Mouse (Mus musculus) layer of hippocampus, adult 2 months (tissue): ENCODE measurements around the gene Ang. TPM values are rescaled to one million over a fixed set of nuclear protein-coding genes. Genes with fewer than 3 reads are reported as not detected.
A peak's percentile ranks its signal among the peaks of the same experiment; 100 is the strongest.
"Not testable (repeated sequence)": the region's sequence is repeated elsewhere in the genome, so short reads cannot be mapped to it uniquely, and the experiment has no call there.

Experiments used
- DNase-seq, 2 experiments: peaks; one replicate each; pipeline ENCODE4 v3.0.0; 2022; ENCODE audit warnings: low spot score in 2 of 2
- H3K27ac ChIP-seq: fragments of 200-600 bp; 2 replicates; pipeline ENCODE4 v1.8.1; 2022
- H3K4me3 ChIP-seq: fragments of 200-600 bp; 2 replicates; pipeline ENCODE4 v1.8.1; 2022; ENCODE audit warnings: mild to moderate bottlenecking
- CTCF ChIP-seq: fragments of 200-600 bp; conservative IDR thresholded peaks from 2 replicates; pipeline ENCODE4 v1.8.1; 2022; ENCODE audit warnings: antibody characterized with exemption, mild to moderate bottlenecking, moderate library complexity
- total RNA-seq, 2 experiments: library from RNA; stranded (reverse); gene quantifications; 2 replicates each; pipeline ENCODE4 v1.2.3; 2021

Gene Ang
- total RNA-seq, 2 experiments from 2014 or later, result 3.5 to 4.8 TPM

GRCm38 (mm10) chr14:51093496-51093895 is 2.5 kb downstream of the Ang start:
- no peak for TF ChIP-seq CTCF
- Histone ChIP-seq H3K4me3 (no peak overlapping the region), H3K27ac (peak overlapping the region; percentile 58)
- no peak for DNase-seq

- no peak for DNase-seq
- H3K27ac ChIP-seq, result peak overlapping the region; percentile 58
- no peak overlapping the region for H3K4me3 ChIP-seq
- TF ChIP-seq CTCF, result no peak
Measured at GRCm38 (mm10) chr14:51094096-51094875, 3.3 kb downstream of the Ang start.

- no peak for TF ChIP-seq CTCF
- no peak overlapping the region for H3K4me3 ChIP-seq
- no peak for DNase-seq
- H3K27ac ChIP-seq, result peak overlapping the region; percentile 33; the same call in 1 of the 2 replicates
Measured at GRCm38 (mm10) chr14:51094921-51095320, 4.0 kb downstream of the Ang start.

- no peak for DNase-seq
- Histone ChIP-seq H3K27ac (no peak overlapping the region), H3K4me3 (no peak overlapping the region)
- TF ChIP-seq CTCF, result no peak
Measured at GRCm38 (mm10) chr14:51095736-51096524, 5.0 kb downstream of the Ang start.

DNA sequence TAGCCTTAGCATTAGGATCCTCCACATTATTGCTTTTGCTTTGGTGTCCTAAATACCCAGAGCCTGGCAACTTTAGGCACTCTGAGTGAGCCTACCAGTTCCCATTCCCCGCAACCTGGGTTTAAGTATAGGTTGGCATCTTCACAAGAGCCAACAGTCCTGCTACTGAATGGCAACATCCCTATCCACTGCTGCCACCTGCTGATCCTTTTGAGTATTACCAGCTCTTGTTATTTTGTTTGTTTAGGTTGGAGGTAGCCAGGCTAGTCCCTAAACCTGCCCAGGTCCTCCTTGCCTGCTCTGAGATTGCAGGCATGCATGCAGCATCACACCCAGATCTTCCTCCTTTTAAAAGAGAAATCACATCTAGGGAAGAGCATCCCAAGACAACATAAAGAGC is 7.3 kb downstream of the Ang start:
- not testable (repeated sequence) for H3K4me3 ChIP-seq, H3K27ac ChIP-seq
- peak; percentile 82 to 91 for DNase-seq
- peak; percentile 87 for TF ChIP-seq CTCF

GRCm38 (mm10) chr14:51098921-51099320 is 8.0 kb downstream of the Ang start:
- no peak overlapping the region for H3K27ac ChIP-seq
- no peak for DNase-seq
- TF ChIP-seq CTCF, result no peak
- H3K4me3 ChIP-seq, result no peak overlapping the region

GRCm38 (mm10) chr14:51101284-51101683 is 10.3 kb downstream of the Ang start:
- H3K27ac ChIP-seq, result no peak overlapping the region
- no peak for TF ChIP-seq CTCF
- no peak for DNase-seq

DNA sequence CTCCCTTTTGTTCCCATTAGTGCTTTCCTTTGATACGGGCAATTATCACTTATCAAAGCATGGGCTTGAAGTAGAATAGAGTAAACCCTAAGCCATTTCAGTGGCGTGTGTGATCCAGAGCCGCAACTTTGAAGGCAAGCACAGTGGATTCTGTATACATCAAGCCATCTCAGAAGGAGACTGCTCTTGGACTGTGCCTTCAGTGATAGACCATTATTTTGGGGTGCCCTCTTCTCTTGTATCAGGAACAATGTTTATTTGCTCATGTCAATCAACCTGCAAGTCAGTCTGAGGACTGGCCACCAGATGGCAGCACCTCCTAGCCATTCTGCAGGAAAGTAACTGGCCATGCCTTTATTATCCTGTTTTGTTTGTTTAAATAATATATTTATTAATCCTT is 12.3 kb downstream of the Ang start:
- no peak overlapping the region for H3K27ac ChIP-seq

More at GRCm38 (mm10) chr14:51101284-51101683, 10.3 kb downstream of the Ang start:
- no peak overlapping the region for H3K4me3 ChIP-seq

DNA sequence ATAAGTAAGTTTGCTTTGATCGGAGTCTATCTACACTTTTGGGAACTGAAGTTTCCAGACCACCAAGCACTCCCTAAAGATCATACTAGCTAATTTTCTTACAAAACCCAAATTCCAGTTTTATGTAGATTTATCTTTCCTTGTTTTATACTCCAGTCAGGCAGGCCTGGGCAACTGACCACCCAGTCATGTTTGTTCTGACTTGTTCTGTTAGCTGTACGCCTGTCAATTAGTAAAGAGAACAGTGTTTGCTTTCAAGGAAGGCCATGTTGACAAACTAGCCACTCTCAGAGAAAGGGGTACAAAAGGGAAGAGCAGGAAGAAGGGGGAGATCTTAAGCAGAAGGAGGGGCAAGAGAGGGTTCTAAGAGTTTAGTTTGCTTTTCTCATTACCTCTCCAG is 13.4 kb downstream of the Ang start:
- no peak for DNase-seq
- no peak for TF ChIP-seq CTCF
- no peak overlapping the region for H3K27ac ChIP-seq
- H3K4me3 ChIP-seq, result no peak overlapping the region

More for the DNA sequence above, 12.3 kb downstream of the Ang start:
- DNase-seq, result peak; percentile 70 to 84
- TF ChIP-seq CTCF, result peak; percentile 98
- no peak overlapping the region for H3K4me3 ChIP-seq

GRCm38 (mm10) chr14:51106449-51106967 is 15.6 kb downstream of the Ang start:
- H3K4me3 ChIP-seq, result no peak overlapping the region
- TF ChIP-seq CTCF, result no peak
- DNase-seq, result no peak
- no peak overlapping the region for H3K27ac ChIP-seq

DNA sequence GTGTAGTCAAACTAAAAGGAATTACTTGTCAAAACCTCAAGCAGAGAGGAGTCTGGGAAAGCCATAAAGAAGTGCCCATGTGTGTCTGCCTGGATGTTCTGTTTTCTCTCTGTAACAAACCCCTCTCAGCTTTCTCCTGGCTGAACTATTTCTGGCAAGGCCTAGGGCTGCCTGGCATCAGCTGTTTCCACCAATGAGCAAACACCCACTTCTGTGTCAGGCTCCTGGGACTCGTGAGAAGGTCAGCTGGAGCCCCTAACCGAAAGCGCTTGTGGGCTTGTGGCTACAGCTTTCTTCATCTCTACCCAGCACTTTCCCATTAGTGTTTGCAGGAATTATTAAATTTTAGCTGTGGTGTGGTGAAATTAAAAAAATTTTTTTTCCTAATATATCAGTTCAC is 21.0 kb downstream of the Ang start:
- no peak for TF ChIP-seq CTCF
- H3K4me3 ChIP-seq, result no peak overlapping the region
- no peak for DNase-seq
- H3K27ac ChIP-seq, result no peak overlapping the region

- no peak overlapping the region for H3K4me3 ChIP-seq
- no peak for DNase-seq
- H3K27ac ChIP-seq, result no peak overlapping the region
- TF ChIP-seq CTCF, result no peak
Measured at GRCm38 (mm10) chr14:51113476-51113875, 22.5 kb downstream of the Ang start.

GRCm38 (mm10) chr14:51113916-51114560 is 23.1 kb downstream of the Ang start, which contains the start of gene Eddm3b:
Gene Eddm3b (plus strand): TSS chr14:51114426.
- TF ChIP-seq CTCF, result no peak
- DNase-seq, result no peak
- H3K27ac ChIP-seq, result no peak within 1 kb of the TSS
- no peak within 1 kb of the TSS for H3K4me3 ChIP-seq
